Mouse (Mus musculus) CH12.LX (cell line): Measurements from ENCODE around the gene Helb. TPM values are rescaled to one million over a fixed set of nuclear protein-coding genes. Genes with fewer than 3 reads are reported as not detected.

Experiments
- DNase-seq: peaks from one replicate; pipeline ENCODE4 v3.0.0-alpha.2; 2013; ENCODE audit errors: extremely low read depth
- H3K27ac ChIP-seq: 2 replicates; pipeline ENCODE4 v1.5.1; 2012; ENCODE audit warnings: low read depth, mild to moderate bottlenecking, control low read depth, moderate library complexity; ENCODE audit not compliant: insufficient read depth
- H3K27me3 ChIP-seq: replicated peaks from 2 replicates; pipeline ENCODE3; 2012; ENCODE audit warnings: inconsistent platforms
- H3K36me3 ChIP-seq, 2 experiments: replicated peaks in 1 of 2; 2 replicates each; pipeline versions ENCODE3 to v1.6.1; 2012; ENCODE audit warnings: inconsistent platforms in 1 of 2, low read length in 1 of 2, mild to moderate bottlenecking in 1 of 2, mixed read lengths in 1 of 2, moderate library complexity in 1 of 2; ENCODE audit not compliant: control insufficient read depth in 1 of 2, insufficient read depth in 1 of 2
- H3K4me1 ChIP-seq, 2 experiments: 2 replicates each; pipeline ENCODE4 v1.6.1; 2012; ENCODE audit warnings: inconsistent platforms in 1 of 2, moderate library complexity in 1 of 2; ENCODE audit not compliant: insufficient read depth in 2 of 2, control insufficient read depth in 1 of 2
- H3K4me2 ChIP-seq: 2 replicates; pipeline ENCODE4 v1.6.1; 2012; ENCODE audit warnings: low read depth, mild to moderate bottlenecking, control low read depth; ENCODE audit not compliant: poor library complexity, insufficient read depth, severe bottlenecking
- H3K4me3 ChIP-seq, 3 experiments: fragments of 150-350 bp in 1 of 3; sonication (generic) in 1 of 3; replicated peaks in 1 of 3; 2 replicates each; pipeline versions ENCODE3 to v1.5.1; 2011 to 2012; ENCODE audit warnings: low read depth in 2 of 3, low read length in 2 of 3, mild to moderate bottlenecking in 2 of 3, moderate library complexity in 2 of 3, control low read depth in 1 of 3, improper control_type of control experiment in 1 of 3, inconsistent platforms in 1 of 3, mixed read lengths in 1 of 3; ENCODE audit not compliant: poor library complexity in 1 of 3
- H3K79me2 ChIP-seq: replicated peaks from 2 replicates; pipeline ENCODE4 v1.6.1; 2012; ENCODE audit warnings: mild to moderate bottlenecking, moderate library complexity; ENCODE audit not compliant: control insufficient read depth, poor library complexity, insufficient read depth, severe bottlenecking; ENCODE audit errors: extremely low read depth
- H3K9ac ChIP-seq: 2 replicates; pipeline ENCODE4 v1.6.1; 2012; ENCODE audit warnings: low read depth, mild to moderate bottlenecking, control low read depth, moderate library complexity; ENCODE audit not compliant: insufficient read depth
- H3K9me3 ChIP-seq: replicated peaks from 2 replicates; pipeline ENCODE3; 2012; ENCODE audit warnings: low read length, inconsistent platforms, mixed read lengths
- BHLHE40 ChIP-seq: IDR thresholded peaks from 2 replicates; pipeline ENCODE4 v1.6.1; 2011; ENCODE audit warnings: mild to moderate bottlenecking, low read depth, low read length, improper control_type of control experiment
- CHD2 ChIP-seq: IDR thresholded peaks from 2 replicates; pipeline ENCODE4 v1.6.1; 2011; ENCODE audit warnings: low read length, improper control_type of control experiment
- ELF1 ChIP-seq: IDR thresholded peaks from 2 replicates; pipeline ENCODE4 v1.6.1; 2014; ENCODE audit warnings: low read depth, mild to moderate bottlenecking, inconsistent platforms, low read length, improper control_type of control experiment
- GABPA ChIP-seq: IDR thresholded peaks from 2 replicates; pipeline ENCODE4 v1.6.1; 2012; ENCODE audit warnings: low read depth, low read length, improper control_type of control experiment, inconsistent platforms; ENCODE audit not compliant: insufficient replicate concordance
- MAFK ChIP-seq: IDR thresholded peaks from 2 replicates; pipeline ENCODE4 v1.6.1; 2011; ENCODE audit warnings: low read length, improper control_type of control experiment; ENCODE audit not compliant: insufficient replicate concordance
- MAX ChIP-seq: IDR thresholded peaks from 2 replicates; pipeline ENCODE4 v1.6.1; 2011; ENCODE audit warnings: low read length, improper control_type of control experiment
- MAZ ChIP-seq: IDR thresholded peaks from 2 replicates; pipeline ENCODE4 v1.6.1; 2012; ENCODE audit warnings: low read depth, mild to moderate bottlenecking, inconsistent platforms, low read length, improper control_type of control experiment, moderate library complexity
- MXI1 ChIP-seq: IDR thresholded peaks from 2 replicates; pipeline ENCODE4 v1.6.1; 2011; ENCODE audit warnings: mild to moderate bottlenecking, low read depth, low read length, improper control_type of control experiment
- MYC ChIP-seq: IDR thresholded peaks from 2 replicates; pipeline ENCODE4 v1.6.1; 2011; ENCODE audit warnings: low read depth, mild to moderate bottlenecking, improper control_type of control experiment, low read length
- NELFE ChIP-seq: IDR thresholded peaks from 2 replicates; pipeline ENCODE4 v1.6.1; 2011; ENCODE audit warnings: low read depth, low read length, improper control_type of control experiment
- NRF1 ChIP-seq: IDR thresholded peaks from 2 replicates; pipeline ENCODE4 v1.6.1; 2014; ENCODE audit warnings: low read depth, mild to moderate bottlenecking, inconsistent platforms, low read length, improper control_type of control experiment, moderate library complexity
- RAD21 ChIP-seq: IDR thresholded peaks from 2 replicates; pipeline ENCODE4 v1.6.1; 2011; ENCODE audit warnings: low read depth, mild to moderate bottlenecking, low read length, improper control_type of control experiment, moderate library complexity
- TBP ChIP-seq: conservative IDR thresholded peaks from 2 replicates; pipeline ENCODE4 v1.6.1; 2011; ENCODE audit warnings: low read depth, low read length, improper control_type of control experiment
- USF1 ChIP-seq: IDR thresholded peaks from 2 replicates; pipeline ENCODE4 v1.6.1; 2014; ENCODE audit warnings: low read depth, mild to moderate bottlenecking, inconsistent platforms, low read length, improper control_type of control experiment
- USF2 ChIP-seq: conservative IDR thresholded peaks from 2 replicates; pipeline ENCODE4 v1.6.1; 2011; ENCODE audit warnings: low read depth, low read length, improper control_type of control experiment
- ZC3H11A ChIP-seq: IDR thresholded peaks from 2 replicates; pipeline ENCODE4 v1.6.1; 2012; ENCODE audit warnings: low read depth, mild to moderate bottlenecking, inconsistent platforms, low read length, improper control_type of control experiment
- ZMIZ1 ChIP-seq: IDR thresholded peaks from 2 replicates; pipeline ENCODE4 v1.6.1; 2012; ENCODE audit warnings: low read depth, mild to moderate bottlenecking, inconsistent platforms, low read length, improper control_type of control experiment
- dilution Hi-C: fragments of 300-500 bp; cut with MboI; formaldehyde crosslinking; loops from 2 replicates; pipeline ENCODE4 v1.14.3; 2020; ENCODE audit warnings: low sequenced_read_pairs; ENCODE audit not compliant: extremely low pct_unique_long_range_greater_than_20kb, extremely low pct_ligation_motif_present
- in situ Hi-C: fragments of 300-500 bp; cut with MboI; formaldehyde crosslinking; loops from 3 replicates; pipeline ENCODE4 v1.14.3; 2019; ENCODE audit warnings: low sequenced_read_pairs, low pct_ligation_motif_present, low pct_unique_long_range_greater_than_20kb, mixed read lengths
- polyA plus RNA-seq: library from polyadenylated mRNA; unstranded; fragments of >175 nt; gene quantifications from 2 replicates; pipeline ENCODE4 v1.2.1, GENCODE M21; 2012; ENCODE audit warnings: low read depth; ENCODE audit not compliant: insufficient read length
- total RNA-seq, 2 experiments: library from RNA; depleted of rRNA; stranded (reverse); fragments of 300-350 nt in 1 of 2; fragments of >200 nt in 1 of 2; gene quantifications; 2 replicates each; pipeline ENCODE4 v1.2.3; 2012 to 2014

Helb gene
- total and polyA plus RNA-seq, 3 experiments: 15.6 to 22.0 (median 16.4) TPM

DNA sequence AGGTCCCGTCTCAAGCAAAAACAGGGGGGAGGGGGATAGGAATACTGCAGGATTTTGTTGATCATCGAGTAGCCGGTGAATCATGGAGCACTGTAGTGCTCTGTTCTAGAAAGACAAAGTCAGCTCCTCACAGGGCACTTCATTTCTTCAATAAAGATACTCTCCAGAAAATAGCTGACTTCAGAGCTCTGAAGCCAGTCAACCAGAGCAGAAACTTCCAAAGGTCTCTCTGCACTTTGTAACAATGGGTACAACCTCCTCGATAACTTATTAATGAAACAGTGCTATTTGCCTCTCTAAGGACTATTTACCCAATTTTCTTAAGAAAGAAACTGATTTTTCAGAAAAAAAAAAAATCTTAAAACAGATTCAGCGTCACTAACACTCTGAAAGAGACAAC is 17.1 kb downstream of the Helb start:
- no peaks in the 10 kb centered on the region for H3K27me3 ChIP-seq
- no peak overlapping the region for H3K9ac ChIP-seq
- no peaks in the 10 kb centered on the region for H3K4me1 ChIP-seq
- peaks cover 59 to 90% of the 10 kb centered on the region in 2 experiments for H3K36me3 ChIP-seq
- TF ChIP-seq MAFK (no peak), TBP (no peak), RAD21 (no peak), NRF1 (no peak), MAX (no peak), MYC (no peak), ELF1 (no peak), MXI1 (no peak), BHLHE40 (no peak), USF1 (no peak), NELFE (no peak), USF2 (no peak), GABPA (no peak)
- no peak overlapping the region for H3K4me3 ChIP-seq
- in situ Hi-C loops: no loop called here
- no peaks in the 10 kb centered on the region for H3K79me2 ChIP-seq
- H3K9me3 ChIP-seq: no peaks in the 10 kb centered on the region
- no peak overlapping the region for H3K27ac ChIP-seq
- dilution Hi-C loops: no loop called here
- DNase-seq: no peak
- no peak overlapping the region for H3K4me2 ChIP-seq

DNA sequence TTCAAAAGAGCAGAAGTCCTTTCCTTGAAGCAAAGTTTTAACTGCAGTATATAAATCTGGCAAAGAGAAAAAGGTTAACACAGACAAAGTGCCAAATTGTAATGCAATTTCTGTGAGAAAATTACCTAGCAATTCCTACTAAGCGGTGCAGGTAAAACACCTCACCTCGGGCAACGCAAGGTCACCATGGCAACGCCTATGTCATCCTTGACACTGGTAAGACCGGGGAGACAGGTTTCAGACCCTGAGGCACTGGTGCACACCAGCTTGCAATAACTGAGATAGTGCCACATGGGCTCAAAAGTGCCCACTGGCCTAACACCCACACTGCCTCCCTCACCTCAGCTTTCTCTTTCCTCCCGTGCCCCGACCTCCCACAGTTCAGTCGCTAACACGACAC is 17.7 kb downstream of the Helb start:
- in situ Hi-C loops (no loop called here), dilution Hi-C loops (no loop called here)
- Histone ChIP-seq H3K9ac (no peak overlapping the region), H3K4me1 (no peaks in the 10 kb centered on the region), H3K4me2 (no peak overlapping the region), H3K79me2 (no peaks in the 10 kb centered on the region), H3K4me3 (no peak overlapping the region), H3K27me3 (no peaks in the 10 kb centered on the region), H3K27ac (no peak overlapping the region; the same call in 1 of the 2 replicates), H3K36me3 (peaks cover 54 to 87% of the 10 kb centered on the region in 2 experiments), H3K9me3 (no peaks in the 10 kb centered on the region)
- DNase-seq: no peak
- TF ChIP-seq ZMIZ1: no peak
- TF ChIP-seq CHD2: no peak
- TF ChIP-seq TBP: no peak
- no peak for TF ChIP-seq BHLHE40
- TF ChIP-seq ZC3H11A: no peak
- TF ChIP-seq MAZ: no peak
